Mouse (Mus musculus): ENCODE results near the gene Plcb1. TPM values are rescaled to one million over a fixed set of nuclear protein-coding genes. Genes with fewer than 3 reads are reported as not detected.

Gene Plcb1
- polyA plus RNA-seq, 1 experiment from 2014 or later, result 10.7 TPM

GRCm38 (mm10) chr2:135101292-135101691 lies 315.4 kb downstream of the Plcb1 start:
- 60% methylated on average over 4 of the region's 4 CpGs for WGBS
- no peak for ATAC-seq (ENCODE audit: insufficient number of reproducible peaks, low FRiP score, low TSS enrichment, low read depth)

GRCm38 (mm10) chr2:135101943-135102342 lies 316.1 kb downstream of the Plcb1 start:
- no peak overlapping the region for H3K4me2 ChIP-seq (replicated peaks)
- H3K9me3 ChIP-seq (replicated peaks), result no peaks in the 10 kb centered on the region
- no peaks in the 10 kb centered on the region for H3K4me1 ChIP-seq
- no peak overlapping the region for H3K4me3 ChIP-seq (replicated peaks)
- no peak overlapping the region for H3K27ac ChIP-seq (replicated peaks)
- no peak overlapping the region for H3K9ac ChIP-seq
- WGBS, result 60% methylated on average over 1 of the region's 1 CpGs
- H3K36me3 ChIP-seq, result no peaks in the 10 kb centered on the region
- ATAC-seq (ENCODE audit: insufficient number of reproducible peaks, low FRiP score, low TSS enrichment, low read depth), result no peak
- no peaks in the 10 kb centered on the region for H3K27me3 ChIP-seq

More at GRCm38 (mm10) chr2:135101292-135101691, 315.4 kb downstream of the Plcb1 start:
- Histone ChIP-seq H3K4me1 (no peaks in the 10 kb centered on the region), H3K36me3 (no peaks in the 10 kb centered on the region), H3K4me3 (replicated peaks) (no peak overlapping the region), H3K9me3 (replicated peaks) (no peaks in the 10 kb centered on the region), H3K9ac (no peak overlapping the region), H3K27ac (replicated peaks) (no peak overlapping the region), H3K4me2 (replicated peaks) (no peak overlapping the region), H3K27me3 (no peaks in the 10 kb centered on the region)

GRCm38 (mm10) chr2:135106649-135107048 lies 320.8 kb downstream of the Plcb1 start:
- Histone ChIP-seq H3K36me3 (no peaks in the 10 kb centered on the region), H3K27ac (replicated peaks) (no peak overlapping the region), H3K4me3 (replicated peaks) (no peak overlapping the region), H3K4me1 (no peaks in the 10 kb centered on the region), H3K9ac (no peak overlapping the region), H3K27me3 (no peaks in the 10 kb centered on the region), H3K9me3 (replicated peaks) (no peaks in the 10 kb centered on the region), H3K4me2 (replicated peaks) (no peak overlapping the region)
- ATAC-seq (ENCODE audit: insufficient number of reproducible peaks, low FRiP score, low TSS enrichment, low read depth), result no peak
- WGBS, result 94% methylated on average over 4 of the region's 4 CpGs

GRCm38 (mm10) chr2:135108607-135109006 lies 322.7 kb downstream of the Plcb1 start:
- Histone ChIP-seq H3K4me3 (replicated peaks) (no peak overlapping the region), H3K4me1 (no peaks in the 10 kb centered on the region), H3K4me2 (replicated peaks) (no peak overlapping the region), H3K27me3 (no peaks in the 10 kb centered on the region), H3K36me3 (no peaks in the 10 kb centered on the region), H3K9me3 (replicated peaks) (no peaks in the 10 kb centered on the region), H3K27ac (replicated peaks) (no peak overlapping the region), H3K9ac (no peak overlapping the region)
- WGBS, result 79% methylated on average over 2 of the region's 2 CpGs
- ATAC-seq (ENCODE audit: insufficient number of reproducible peaks, low FRiP score, low TSS enrichment, low read depth), result no peak

GRCm38 (mm10) chr2:135114501-135115128 lies 328.7 kb downstream of the Plcb1 start:
- no peaks in the 10 kb centered on the region for H3K27me3 ChIP-seq
- H3K27ac ChIP-seq (replicated peaks), result no peak overlapping the region
- H3K4me2 ChIP-seq (replicated peaks), result no peak overlapping the region
- no peak overlapping the region for H3K4me3 ChIP-seq (replicated peaks)
- H3K9me3 ChIP-seq (replicated peaks), result no peaks in the 10 kb centered on the region
- ATAC-seq (ENCODE audit: insufficient number of reproducible peaks, low FRiP score, low TSS enrichment, low read depth), result no peak
- H3K4me1 ChIP-seq, result no peaks in the 10 kb centered on the region
- no peaks in the 10 kb centered on the region for H3K36me3 ChIP-seq
- no peak overlapping the region for H3K9ac ChIP-seq
- 73% methylated on average over 3 of the region's 3 CpGs for whole genome bisulfite sequencing

GRCm38 (mm10) chr2:135123057-135123456 lies 337.2 kb downstream of the Plcb1 start:
- H3K4me1 ChIP-seq, result no peaks in the 10 kb centered on the region
- no peaks in the 10 kb centered on the region for H3K9me3 ChIP-seq (replicated peaks)
- H3K9ac ChIP-seq, result no peak overlapping the region
- no peaks in the 10 kb centered on the region for H3K27me3 ChIP-seq
- 63% methylated on average over 4 of the region's 4 CpGs for WGBS
- H3K27ac ChIP-seq (replicated peaks), result no peak overlapping the region
- ATAC-seq (ENCODE audit: insufficient number of reproducible peaks, low FRiP score, low TSS enrichment, low read depth), result no peak
- H3K4me2 ChIP-seq (replicated peaks), result no peak overlapping the region
- H3K36me3 ChIP-seq, result no peaks in the 10 kb centered on the region
- H3K4me3 ChIP-seq (replicated peaks), result no peak overlapping the region

GRCm38 (mm10) chr2:135123695-135124343 lies 338.0 kb downstream of the Plcb1 start:
- H3K4me1 ChIP-seq, result no peaks in the 10 kb centered on the region
- no peak for ATAC-seq (ENCODE audit: insufficient number of reproducible peaks, low FRiP score, low TSS enrichment, low read depth)
- WGBS, result 82% methylated on average over 4 of the region's 4 CpGs

GRCm38 (mm10) chr2:135140576-135140975 lies 354.7 kb downstream of the Plcb1 start:
- H3K9me3 ChIP-seq (replicated peaks), result no peaks in the 10 kb centered on the region
- no peak for ATAC-seq (ENCODE audit: insufficient number of reproducible peaks, low FRiP score, low TSS enrichment, low read depth)
- H3K36me3 ChIP-seq, result no peaks in the 10 kb centered on the region
- H3K4me3 ChIP-seq (replicated peaks), result no peak overlapping the region
- H3K9ac ChIP-seq, result no peak overlapping the region
- WGBS, result 10% methylated on average over 8 of the region's 8 CpGs
- H3K27ac ChIP-seq (replicated peaks), result no peak overlapping the region
- H3K4me2 ChIP-seq (replicated peaks), result no peak overlapping the region
- no peaks in the 10 kb centered on the region for H3K4me1 ChIP-seq
- H3K27me3 ChIP-seq, result no peaks in the 10 kb centered on the region

More at GRCm38 (mm10) chr2:135123695-135124343, 338.0 kb downstream of the Plcb1 start:
- Histone ChIP-seq H3K36me3 (no peaks in the 10 kb centered on the region), H3K27ac (replicated peaks) (no peak overlapping the region), H3K9ac (no peak overlapping the region), H3K4me2 (replicated peaks) (no peak overlapping the region), H3K4me3 (replicated peaks) (no peak overlapping the region), H3K27me3 (no peaks in the 10 kb centered on the region), H3K9me3 (replicated peaks) (no peaks in the 10 kb centered on the region)

GRCm38 (mm10) chr2:135152289-135152688 lies 366.4 kb downstream of the Plcb1 start:
- WGBS, result 75% methylated on average over 7 of the region's 7 CpGs

GRCm38 (mm10) chr2:135153248-135153647 lies 367.4 kb downstream of the Plcb1 start:
- Histone ChIP-seq H3K36me3 (no peaks in the 10 kb centered on the region), H3K27ac (replicated peaks) (no peak overlapping the region), H3K9me3 (replicated peaks) (no peaks in the 10 kb centered on the region), H3K4me1 (no peaks in the 10 kb centered on the region), H3K4me2 (replicated peaks) (no peak overlapping the region), H3K9ac (no peak overlapping the region), H3K27me3 (no peaks in the 10 kb centered on the region), H3K4me3 (replicated peaks) (no peak overlapping the region)
- 50% methylated on average over 4 of the region's 4 CpGs for WGBS
- no peak for ATAC-seq (ENCODE audit: insufficient number of reproducible peaks, low FRiP score, low TSS enrichment, low read depth)

More at GRCm38 (mm10) chr2:135152289-135152688, 366.4 kb downstream of the Plcb1 start:
- no peak overlapping the region for H3K9ac ChIP-seq
- H3K4me2 ChIP-seq (replicated peaks), result no peak overlapping the region
- no peak for ATAC-seq (ENCODE audit: insufficient number of reproducible peaks, low FRiP score, low TSS enrichment, low read depth)
- H3K36me3 ChIP-seq, result no peaks in the 10 kb centered on the region
- no peaks in the 10 kb centered on the region for H3K27me3 ChIP-seq
- no peak overlapping the region for H3K27ac ChIP-seq (replicated peaks)
- no peaks in the 10 kb centered on the region for H3K9me3 ChIP-seq (replicated peaks)
- no peak overlapping the region for H3K4me3 ChIP-seq (replicated peaks)
- no peaks in the 10 kb centered on the region for H3K4me1 ChIP-seq

GRCm38 (mm10) chr2:135156055-135156454 lies 370.2 kb downstream of the Plcb1 start:
- WGBS, result 78% methylated on average over 7 of the region's 7 CpGs
- H3K9me3 ChIP-seq (replicated peaks), result no peaks in the 10 kb centered on the region
- no peak overlapping the region for H3K27ac ChIP-seq (replicated peaks)
- no peaks in the 10 kb centered on the region for H3K4me1 ChIP-seq
- H3K4me3 ChIP-seq (replicated peaks), result no peak overlapping the region
- H3K36me3 ChIP-seq, result no peaks in the 10 kb centered on the region
- ATAC-seq (ENCODE audit: insufficient number of reproducible peaks, low FRiP score, low TSS enrichment, low read depth), result no peak
- no peak overlapping the region for H3K9ac ChIP-seq
- no peak overlapping the region for H3K4me2 ChIP-seq (replicated peaks)
- H3K27me3 ChIP-seq, result no peaks in the 10 kb centered on the region

- 90% methylated on average over 2 of the region's 2 CpGs for WGBS
- H3K4me3 ChIP-seq (replicated peaks), result no peak overlapping the region
- no peaks in the 10 kb centered on the region for H3K4me1 ChIP-seq
- no peaks in the 10 kb centered on the region for H3K36me3 ChIP-seq
- H3K9ac ChIP-seq, result no peak overlapping the region
- no peaks in the 10 kb centered on the region for H3K9me3 ChIP-seq (replicated peaks)
- H3K4me2 ChIP-seq (replicated peaks), result no peak overlapping the region
- no peak for ATAC-seq (ENCODE audit: insufficient number of reproducible peaks, low FRiP score, low TSS enrichment, low read depth)
- no peaks in the 10 kb centered on the region for H3K27me3 ChIP-seq
- H3K27ac ChIP-seq (replicated peaks), result no peak overlapping the region
Observed at GRCm38 (mm10) chr2:135157961-135158360, 372.1 kb downstream of the Plcb1 start.
